Mouse (Mus musculus): ENCODE measurements at regions not wholly inside any gene's neighbourhood (a gene's known extent, or its start where the extent isn't known, plus 50 kb on each side); places are given as distances from the start of the nearest gene placed in this dataset.

DNA sequence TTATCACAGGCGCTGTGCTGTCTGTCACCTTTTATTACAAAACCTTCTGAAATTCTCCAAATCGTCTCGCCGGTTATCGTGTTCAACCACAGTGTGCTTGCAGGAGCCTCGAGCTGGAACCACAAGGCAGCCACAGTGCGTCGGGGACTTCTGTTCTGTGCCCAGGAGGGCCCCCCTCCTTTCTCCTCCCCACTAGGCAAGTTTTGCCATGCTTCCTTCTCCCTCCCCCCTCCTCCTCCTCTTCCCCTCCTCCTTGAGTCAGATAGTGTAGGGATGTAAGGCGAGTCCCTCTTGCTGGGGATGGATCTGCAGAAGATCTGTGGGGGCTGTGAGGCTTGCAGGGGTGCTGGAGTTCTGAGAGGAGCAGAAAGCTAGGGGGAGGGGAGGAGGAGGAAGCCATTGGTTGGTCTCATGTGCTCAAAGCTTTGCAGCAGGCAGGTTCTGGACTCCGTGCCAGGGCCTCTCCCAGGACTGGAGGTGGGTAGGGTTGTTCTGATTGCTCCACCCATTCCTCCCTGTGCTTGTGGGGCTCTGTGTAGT, 262.5 kb downstream of the Uaca start:
- no peak for TF ChIP-seq CTCF (IDR thresholded peaks at IDR 0.05; ENCODE audit: borderline replicate concordance, insufficient read depth, low read length)
- TF ChIP-seq POLR2A (IDR thresholded peaks at IDR 0.05; ENCODE audit: low read depth, low read length): no peak
- no peak overlapping the region for H3K27ac ChIP-seq (ENCODE audit: insufficient read depth, low read length)

DNA sequence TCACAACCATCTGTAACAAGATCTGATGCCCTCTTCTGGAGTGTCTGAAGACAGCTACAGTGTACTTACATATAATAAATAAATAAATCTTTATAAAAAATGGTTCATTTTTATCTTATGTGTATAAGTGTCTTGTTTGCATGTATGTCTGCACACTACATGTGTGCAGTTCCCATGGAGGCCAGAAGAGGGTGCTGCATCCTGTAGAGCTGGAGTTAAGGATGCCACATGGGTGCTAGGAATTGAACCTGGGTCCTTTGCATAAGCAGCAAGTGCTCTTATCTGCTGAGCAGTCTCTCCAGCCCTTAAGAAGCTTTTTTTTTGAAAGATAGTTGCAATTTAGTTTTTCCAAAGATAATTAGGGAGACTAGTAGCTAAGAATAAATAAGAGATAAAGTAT, 264.9 kb downstream of the Uaca start:
- TF ChIP-seq CTCF (IDR thresholded peaks at IDR 0.05; ENCODE audit: borderline replicate concordance, insufficient read depth, low read length) (no peak), POLR2A (IDR thresholded peaks at IDR 0.05; ENCODE audit: low read depth, low read length) (no peak)
- H3K27ac ChIP-seq (ENCODE audit: insufficient read depth, low read length): no peak overlapping the region
- H3K4me3 ChIP-seq (ENCODE audit: insufficient read depth, low read length): no peak overlapping the region
- H3K4me1 ChIP-seq (ENCODE audit: control insufficient read depth, insufficient read depth, low read length): peaks cover 3% of the 10 kb centered on the region; the same call in 1 of the 2 replicates

More for the DNA sequence above, 262.5 kb downstream of the Uaca start:
- Histone ChIP-seq H3K4me3 (ENCODE audit: insufficient read depth, low read length) (no peak overlapping the region), H3K4me1 (ENCODE audit: control insufficient read depth, insufficient read depth, low read length) (peaks cover 3% of the 10 kb centered on the region; the same call in 1 of the 2 replicates)

DNA sequence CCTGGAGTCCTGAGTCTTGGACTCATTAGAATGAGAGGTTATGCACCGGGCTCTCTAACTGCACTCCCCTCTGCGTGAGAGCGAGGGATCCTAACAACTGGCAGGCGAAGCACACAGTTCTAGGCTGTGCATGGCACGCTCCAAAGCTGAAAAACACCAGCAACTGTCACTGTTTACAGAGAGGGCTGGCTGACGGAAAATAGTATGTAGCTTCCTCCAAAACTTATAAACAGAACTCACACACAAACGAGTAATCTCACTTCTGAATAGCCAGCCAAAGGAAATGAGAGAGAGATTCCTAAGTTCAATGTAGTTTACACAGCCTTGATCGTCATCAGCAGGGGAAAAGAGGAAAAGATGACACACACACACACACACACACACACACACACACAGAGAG, 266.6 kb downstream of the Uaca start:
- H3K4me1 ChIP-seq (ENCODE audit: control insufficient read depth, insufficient read depth, low read length): peaks cover 3% of the 10 kb centered on the region; the same call in 1 of the 2 replicates
- no peak overlapping the region for H3K27ac ChIP-seq (ENCODE audit: insufficient read depth, low read length)
- no peak overlapping the region for H3K4me3 ChIP-seq (ENCODE audit: insufficient read depth, low read length)
- no peak for TF ChIP-seq POLR2A (IDR thresholded peaks at IDR 0.05; ENCODE audit: low read depth, low read length)
- TF ChIP-seq CTCF (IDR thresholded peaks at IDR 0.05; ENCODE audit: borderline replicate concordance, insufficient read depth, low read length): no peak

DNA sequence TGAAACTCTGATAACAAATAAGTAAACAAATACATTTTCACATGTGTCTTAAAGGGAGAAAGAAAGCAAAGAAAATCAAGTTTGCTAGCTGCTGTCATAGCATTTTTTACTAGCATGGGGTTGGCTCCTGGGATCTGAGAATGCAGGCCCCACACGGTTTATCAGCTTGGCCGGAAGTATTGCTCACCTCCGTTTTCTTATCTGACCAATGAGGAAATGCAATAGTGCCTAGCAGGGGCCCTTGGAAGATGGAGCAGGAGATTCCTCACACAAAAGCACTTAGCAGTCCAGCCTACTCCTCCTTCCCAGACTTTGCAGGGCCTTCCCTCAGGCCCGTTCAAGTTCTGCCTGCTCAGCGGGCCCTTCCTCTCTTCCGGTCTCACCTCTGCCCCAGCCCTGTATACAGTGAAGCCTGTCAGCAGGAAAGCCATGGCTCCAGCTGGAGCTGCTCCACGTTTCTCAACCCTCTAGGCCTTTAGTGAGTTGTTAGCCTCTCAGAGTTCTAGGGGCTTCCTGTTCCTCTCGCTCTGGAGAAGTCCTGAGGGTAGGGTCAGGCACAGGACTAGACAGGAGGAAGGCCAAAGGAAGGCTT, 270.5 kb downstream of the Uaca start:
- Histone ChIP-seq H3K4me1 (ENCODE audit: control insufficient read depth, insufficient read depth, low read length) (no peaks in the 10 kb centered on the region), H3K4me3 (ENCODE audit: insufficient read depth, low read length) (no peak overlapping the region), H3K27ac (ENCODE audit: insufficient read depth, low read length) (no peak overlapping the region)
- TF ChIP-seq CTCF (IDR thresholded peaks at IDR 0.05; ENCODE audit: borderline replicate concordance, insufficient read depth, low read length) (no peak), POLR2A (IDR thresholded peaks at IDR 0.05; ENCODE audit: low read depth, low read length) (no peak)

DNA sequence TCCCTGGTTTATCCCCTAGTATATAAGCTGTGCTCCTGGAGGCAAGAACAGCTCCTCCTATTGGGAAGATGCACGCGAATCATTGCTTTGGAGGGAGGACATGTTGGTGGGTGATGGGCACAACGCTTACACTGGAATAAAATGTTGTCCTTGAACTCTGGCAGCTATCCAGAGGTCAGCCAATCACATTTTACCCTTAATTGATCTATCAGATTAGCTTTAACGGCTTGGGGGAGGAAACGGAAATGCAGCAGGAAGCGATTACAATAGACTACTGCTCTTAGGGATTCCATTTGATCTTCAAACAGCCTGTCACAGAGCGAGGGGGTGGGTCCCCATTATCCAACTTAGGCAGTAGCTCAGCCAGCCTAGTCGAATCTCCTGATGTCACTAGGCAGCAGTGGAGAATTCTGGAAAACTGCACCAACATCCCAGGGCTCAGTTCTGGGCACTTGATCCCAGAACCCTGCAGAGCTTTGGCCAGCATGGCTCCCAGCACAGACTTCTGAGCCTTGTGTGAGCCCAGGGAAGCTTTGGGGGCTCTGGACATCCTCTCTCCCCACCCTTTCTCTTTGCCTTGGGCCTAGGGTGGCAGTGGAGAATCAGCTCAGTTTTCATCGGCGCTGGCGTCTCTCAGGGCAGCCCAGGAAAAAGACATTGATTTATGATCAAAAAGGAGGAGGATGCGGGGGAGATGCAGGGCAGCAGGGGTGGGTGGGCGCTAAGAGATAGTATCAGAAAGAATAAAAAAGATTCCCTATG, 275.4 kb downstream of the Uaca start:
- Histone ChIP-seq H3K4me1 (ENCODE audit: control insufficient read depth, insufficient read depth, low read length) (no peaks in the 10 kb centered on the region), H3K27ac (ENCODE audit: insufficient read depth, low read length) (no peak overlapping the region), H3K4me3 (ENCODE audit: insufficient read depth, low read length) (no peak overlapping the region)
- no peak for TF ChIP-seq CTCF (IDR thresholded peaks at IDR 0.05; ENCODE audit: borderline replicate concordance, insufficient read depth, low read length)
- no peak for TF ChIP-seq POLR2A (IDR thresholded peaks at IDR 0.05; ENCODE audit: low read depth, low read length)

DNA sequence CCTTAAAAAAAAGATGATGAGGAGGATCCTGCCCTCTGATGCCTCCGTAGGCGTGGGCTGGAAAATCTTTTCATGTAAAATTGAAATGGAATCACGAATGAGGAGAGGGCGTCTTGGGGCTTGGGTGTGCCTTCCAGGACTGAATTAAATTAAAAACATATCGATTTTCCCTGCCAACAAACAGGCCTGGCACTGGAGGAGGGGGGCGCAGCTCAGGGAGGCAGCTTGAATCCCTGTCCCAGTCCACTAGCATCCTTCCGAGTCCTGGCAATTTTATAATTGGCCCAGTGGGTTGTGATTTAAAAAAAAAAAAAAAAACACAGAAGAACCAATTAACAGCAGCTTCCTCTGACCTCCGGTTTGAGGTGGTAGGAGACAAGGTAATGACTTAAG, 276.0 kb downstream of the Uaca start:
- Histone ChIP-seq H3K4me1 (ENCODE audit: control insufficient read depth, insufficient read depth, low read length) (no peaks in the 10 kb centered on the region), H3K4me3 (ENCODE audit: insufficient read depth, low read length) (no peak overlapping the region), H3K27ac (ENCODE audit: insufficient read depth, low read length) (no peak overlapping the region)
- no peak for TF ChIP-seq POLR2A (IDR thresholded peaks at IDR 0.05; ENCODE audit: low read depth, low read length)
- no peak for TF ChIP-seq CTCF (IDR thresholded peaks at IDR 0.05; ENCODE audit: borderline replicate concordance, insufficient read depth, low read length)

DNA sequence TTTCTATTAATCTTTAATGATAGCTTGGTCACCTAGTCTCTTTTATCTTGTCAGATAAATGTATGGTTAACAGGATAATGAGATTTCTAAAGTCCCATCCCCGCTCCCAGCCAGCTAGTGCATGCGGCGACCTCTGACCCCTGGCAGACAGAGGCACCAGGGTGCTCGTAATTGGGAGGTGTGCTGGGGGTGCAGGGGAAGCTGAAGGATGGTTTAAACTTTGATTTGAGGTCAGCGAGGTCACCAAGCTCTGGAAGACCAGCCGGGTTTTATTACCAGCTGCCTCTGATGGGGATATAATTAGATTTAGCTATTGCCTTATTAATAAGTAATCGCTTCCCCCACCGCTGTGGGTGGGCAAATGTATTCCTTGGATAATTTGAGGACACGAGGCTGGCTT, 276.5 kb downstream of the Uaca start:
- H3K27ac ChIP-seq (ENCODE audit: insufficient read depth, low read length): no peak overlapping the region
- H3K4me3 ChIP-seq (ENCODE audit: insufficient read depth, low read length): no peak overlapping the region
- no peaks in the 10 kb centered on the region for H3K4me1 ChIP-seq (ENCODE audit: control insufficient read depth, insufficient read depth, low read length)
- no peak for TF ChIP-seq CTCF (IDR thresholded peaks at IDR 0.05; ENCODE audit: borderline replicate concordance, insufficient read depth, low read length)
- TF ChIP-seq POLR2A (IDR thresholded peaks at IDR 0.05; ENCODE audit: low read depth, low read length): no peak

DNA sequence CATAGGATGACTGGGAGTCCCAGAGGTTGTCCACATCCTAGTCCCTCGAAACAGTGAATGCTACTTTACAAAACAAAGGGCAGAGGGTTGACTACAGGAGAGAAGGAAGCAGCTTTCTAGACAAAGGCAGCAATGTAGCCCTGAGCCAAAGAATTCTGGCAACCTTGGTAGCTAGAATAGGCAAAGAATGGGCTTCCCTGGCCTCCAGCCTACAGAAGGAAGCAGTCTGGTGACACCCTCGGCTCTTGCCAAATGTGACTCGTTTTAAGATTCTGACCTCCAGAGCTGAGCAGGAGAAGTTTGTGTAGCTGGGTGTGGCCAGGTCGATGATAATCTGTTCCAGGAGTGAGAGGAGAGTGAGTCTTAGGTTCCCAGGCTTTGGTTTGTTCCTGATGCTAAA, 279.1 kb downstream of the Uaca start:
- Histone ChIP-seq H3K4me1 (ENCODE audit: control insufficient read depth, insufficient read depth, low read length) (no peaks in the 10 kb centered on the region), H3K27ac (ENCODE audit: insufficient read depth, low read length) (no peak overlapping the region), H3K4me3 (ENCODE audit: insufficient read depth, low read length) (no peak overlapping the region)
- no peak for TF ChIP-seq POLR2A (IDR thresholded peaks at IDR 0.05; ENCODE audit: low read depth, low read length)

DNA sequence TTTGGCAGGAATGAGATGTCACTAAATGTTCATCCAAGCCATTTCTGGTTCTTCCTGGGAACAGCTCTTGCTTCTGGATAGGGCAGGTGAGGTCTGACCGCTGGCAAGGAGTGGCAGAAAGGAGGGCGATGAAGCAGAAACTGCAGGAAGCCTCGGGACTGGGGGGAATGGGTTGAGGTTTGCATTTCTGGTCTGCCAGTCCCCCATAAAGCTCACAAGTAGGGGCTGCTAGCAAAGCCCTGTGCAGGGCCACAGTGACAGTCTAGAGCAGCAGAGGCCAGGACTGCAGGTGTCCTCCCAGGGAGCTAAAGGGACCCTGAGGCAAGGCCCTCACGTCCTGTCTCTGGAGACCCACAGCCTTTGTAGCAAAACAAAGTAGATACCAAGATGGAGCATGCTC, 280.7 kb downstream of the Uaca start:
- Histone ChIP-seq H3K4me1 (ENCODE audit: control insufficient read depth, insufficient read depth, low read length) (no peaks in the 10 kb centered on the region), H3K27ac (ENCODE audit: insufficient read depth, low read length) (no peak overlapping the region), H3K4me3 (ENCODE audit: insufficient read depth, low read length) (no peak overlapping the region)
- TF ChIP-seq CTCF (IDR thresholded peaks at IDR 0.05; ENCODE audit: borderline replicate concordance, insufficient read depth, low read length): no peak
- no peak for TF ChIP-seq POLR2A (IDR thresholded peaks at IDR 0.05; ENCODE audit: low read depth, low read length)

DNA sequence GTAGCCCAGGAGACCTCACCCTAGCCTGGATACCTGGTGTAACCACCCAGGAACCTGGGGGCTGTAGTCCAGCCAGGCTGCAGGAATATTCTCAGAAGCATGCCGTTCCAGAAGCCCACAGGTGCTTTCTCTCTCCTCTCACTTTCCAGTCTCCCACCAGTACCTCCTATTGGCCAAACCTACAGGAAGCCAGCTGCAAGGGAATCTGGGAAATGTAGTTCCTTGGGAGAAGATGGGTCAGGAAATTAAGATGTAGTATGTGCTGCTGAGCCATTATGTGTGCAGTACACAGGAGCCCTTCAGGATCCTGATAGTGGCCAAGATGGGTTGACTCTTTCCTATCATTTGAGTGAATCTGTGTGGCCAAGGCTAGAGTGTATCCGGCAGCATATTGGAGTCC, 282.8 kb downstream of the Uaca start:
- Histone ChIP-seq H3K27ac (ENCODE audit: insufficient read depth, low read length) (no peak overlapping the region), H3K4me1 (ENCODE audit: control insufficient read depth, insufficient read depth, low read length) (no peaks in the 10 kb centered on the region), H3K4me3 (ENCODE audit: insufficient read depth, low read length) (no peak overlapping the region)
- no peak for TF ChIP-seq POLR2A (IDR thresholded peaks at IDR 0.05; ENCODE audit: low read depth, low read length)
- TF ChIP-seq CTCF (IDR thresholded peaks at IDR 0.05; ENCODE audit: borderline replicate concordance, insufficient read depth, low read length): no peak

All from embryonic fibroblast, embryonic 13.5 days (primary cell).